Mouse (Mus musculus) spleen, postnatal 36 days (tissue): Measurements from ENCODE around the gene Fam20b.

ENCODE experiments used
- DNase-seq, 2 experiments: peaks; one replicate each; pipeline ENCODE4 v3.0.0; 2022; ENCODE audit warnings: low spot score in 2 of 2, mixed read lengths in 1 of 2

Gene Fam20b

DNA sequence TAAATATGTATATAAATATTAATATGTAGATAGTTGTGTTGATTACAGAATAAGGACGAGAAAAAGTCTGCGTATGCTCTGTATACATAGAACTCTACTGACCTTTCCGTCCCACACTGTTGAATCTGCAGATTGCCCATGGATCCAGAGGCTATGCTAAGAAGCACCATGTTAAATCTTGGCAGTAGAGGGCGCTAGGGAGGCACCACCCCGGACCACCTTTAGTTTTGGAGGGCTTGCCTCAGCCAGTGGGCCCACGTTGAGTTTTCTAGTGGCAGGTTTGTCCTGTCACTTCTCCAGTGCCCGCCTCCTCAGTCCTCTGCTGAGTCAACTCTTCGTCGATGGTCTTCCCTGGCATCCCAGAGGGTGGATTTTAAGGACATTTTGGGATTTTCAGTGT is 11.9 kb upstream of the Fam20b start:
- DNase-seq: no peak

DNA sequence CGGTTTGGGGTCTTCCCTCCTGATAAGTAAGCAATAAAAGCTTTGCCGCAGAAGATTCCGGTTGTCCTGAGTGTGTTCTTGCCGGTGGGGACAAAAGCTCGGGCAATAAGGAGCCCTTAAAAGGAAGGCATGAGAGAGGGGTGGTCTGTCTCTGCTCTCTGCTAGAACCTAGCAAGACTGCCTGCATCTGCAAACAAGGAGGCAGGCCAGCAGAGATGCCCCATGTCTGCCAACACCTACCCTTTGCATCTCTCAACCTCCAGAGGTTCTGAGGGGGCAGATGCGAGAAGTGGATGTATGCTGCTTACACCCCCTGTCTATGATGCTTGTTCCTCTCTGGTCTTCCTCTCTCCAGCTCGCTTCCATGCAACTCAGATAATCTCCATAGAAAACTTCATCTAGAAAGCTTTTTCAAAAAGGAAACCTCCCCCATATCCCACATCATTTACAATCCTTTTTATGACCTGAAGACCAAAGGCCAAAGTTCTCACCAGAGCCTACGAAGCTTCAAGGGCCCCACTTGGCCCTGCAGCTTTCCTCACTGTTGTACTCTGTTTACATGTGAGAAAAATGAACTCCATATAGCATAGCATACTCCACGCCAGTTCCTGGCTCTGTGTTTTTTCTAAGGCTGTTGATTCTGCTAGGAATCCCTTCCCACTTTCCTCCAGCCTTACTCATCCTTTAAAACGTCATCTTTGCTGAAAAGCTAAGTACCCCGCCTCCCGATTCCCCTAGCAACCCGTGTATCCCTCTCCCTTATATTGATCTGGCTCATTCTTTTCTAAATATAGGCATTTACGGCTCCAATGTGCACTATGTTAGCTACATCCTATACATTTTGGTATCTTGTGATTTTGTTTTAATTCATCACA is 8.6 kb upstream of the Fam20b start:
- no peak for DNase-seq

DNA sequence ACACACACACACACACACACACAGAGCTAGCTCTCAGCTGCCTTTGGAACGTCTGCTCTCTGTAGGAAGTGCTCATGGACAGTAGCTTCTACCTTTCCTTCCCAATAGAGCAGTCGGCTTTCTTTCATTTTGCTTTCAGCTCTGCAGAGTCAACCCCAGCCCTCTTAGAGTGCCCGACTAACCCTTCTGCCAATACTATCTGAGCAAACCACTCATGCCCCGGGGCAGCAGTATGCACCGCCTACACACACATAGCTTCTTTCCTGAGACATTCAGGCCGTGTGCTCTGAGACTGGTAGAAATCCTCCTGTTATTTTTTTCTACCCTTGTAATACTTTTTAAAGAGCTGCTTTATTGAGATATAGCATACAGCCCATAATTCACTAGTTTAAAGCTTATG is 3.2 kb upstream of the Fam20b start:
- DNase-seq: no peak

DNA sequence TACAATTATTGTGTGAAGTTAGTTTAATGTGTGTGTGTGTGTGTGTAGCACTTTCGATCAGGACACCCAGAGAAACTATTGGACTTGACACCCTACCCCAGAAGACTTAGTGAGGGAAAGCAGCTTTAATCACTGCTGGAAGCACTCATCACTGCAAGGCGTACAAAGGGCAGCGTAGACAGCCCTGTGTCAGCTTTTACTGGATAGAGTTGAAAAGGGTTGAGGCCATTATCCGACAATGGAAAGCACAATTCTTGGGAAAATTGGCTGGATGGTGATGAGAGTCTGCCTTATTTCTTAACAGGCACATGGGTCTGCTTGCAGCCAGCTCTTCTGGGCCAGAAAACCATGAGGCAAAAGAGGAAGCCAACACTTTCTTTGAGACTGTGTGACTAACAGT is 1.2 kb upstream of the Fam20b start:
- DNase-seq: no peak

DNA sequence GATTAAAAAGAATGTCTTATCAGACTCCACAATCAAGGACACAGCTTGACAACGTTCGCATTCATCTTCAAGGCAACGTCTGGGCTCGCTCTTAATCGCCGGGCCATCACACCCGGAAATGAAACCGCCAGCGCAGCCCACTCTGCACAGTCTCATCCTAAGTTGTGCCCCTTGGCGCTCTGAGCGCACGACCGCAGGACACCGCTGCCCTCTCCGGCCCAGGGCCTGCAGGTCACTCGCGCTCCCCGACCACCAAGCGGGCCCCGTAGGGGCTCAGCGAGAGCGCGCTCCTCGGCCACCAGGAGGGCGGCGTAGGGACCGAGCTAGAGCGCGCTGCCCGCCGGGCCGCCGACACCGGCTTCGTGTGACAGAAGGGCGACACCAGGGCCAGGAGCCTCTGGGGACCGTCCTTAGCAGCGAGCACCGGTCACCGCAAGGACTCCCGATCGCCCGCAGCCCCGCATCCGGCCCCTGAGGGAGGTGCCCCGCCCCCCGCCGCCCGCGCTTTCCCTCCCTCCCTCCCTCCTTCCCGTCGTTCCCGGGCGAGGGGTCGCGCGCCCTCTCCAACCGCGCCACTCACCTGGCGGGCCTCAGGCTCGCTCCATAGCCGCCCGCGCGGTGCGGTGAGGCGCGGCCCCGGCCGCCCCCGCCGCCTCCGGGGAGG is 468 bp downstream of the Fam20b start:
- peak; percentile 46 to 55 for DNase-seq

DNA sequence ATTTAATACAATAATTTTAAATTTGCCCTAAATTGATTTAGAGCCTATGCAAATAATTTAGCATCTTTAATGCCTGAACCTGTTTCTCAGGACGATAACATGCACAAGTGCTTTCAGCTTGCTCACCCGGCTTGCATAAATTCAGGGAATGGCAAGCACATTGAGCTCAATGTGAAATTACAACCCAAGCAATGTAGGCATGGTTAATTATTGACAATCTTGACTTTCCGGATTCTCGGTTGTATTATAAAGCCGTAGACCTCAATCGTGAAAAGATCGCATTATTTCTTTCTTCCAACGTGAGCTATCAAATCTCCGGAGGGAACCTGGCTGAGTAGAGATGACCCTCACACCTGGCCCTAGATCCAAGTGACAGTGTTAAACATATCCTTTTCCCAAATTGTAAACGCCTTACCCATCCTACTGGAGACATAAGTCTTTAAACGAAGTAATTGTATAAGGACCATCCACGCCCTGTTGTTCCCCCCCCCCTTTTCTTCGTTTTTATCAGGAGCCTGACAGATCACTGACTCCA is 1.1 kb downstream of the Fam20b start:
- DNase-seq: no peak

DNA sequence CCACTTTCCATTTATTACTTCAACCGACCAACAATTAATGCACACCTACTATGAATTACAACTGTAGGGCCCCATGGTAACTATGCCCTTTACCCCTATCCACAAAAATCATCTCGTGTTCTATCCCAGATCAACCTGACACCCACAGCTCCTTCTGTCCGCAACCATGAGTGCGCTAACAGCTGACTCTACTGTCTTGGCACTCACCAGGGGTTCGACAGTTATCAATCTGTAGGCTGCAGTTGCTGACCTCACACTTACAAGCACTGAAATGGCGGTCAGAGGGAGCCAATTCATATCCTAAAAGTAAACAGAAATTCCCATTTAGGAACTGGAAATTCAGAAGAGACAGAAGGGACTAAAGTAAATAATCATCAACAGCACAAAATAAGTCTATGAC is 2.2 kb downstream of the Fam20b start:
- DNase-seq: no peak

DNA sequence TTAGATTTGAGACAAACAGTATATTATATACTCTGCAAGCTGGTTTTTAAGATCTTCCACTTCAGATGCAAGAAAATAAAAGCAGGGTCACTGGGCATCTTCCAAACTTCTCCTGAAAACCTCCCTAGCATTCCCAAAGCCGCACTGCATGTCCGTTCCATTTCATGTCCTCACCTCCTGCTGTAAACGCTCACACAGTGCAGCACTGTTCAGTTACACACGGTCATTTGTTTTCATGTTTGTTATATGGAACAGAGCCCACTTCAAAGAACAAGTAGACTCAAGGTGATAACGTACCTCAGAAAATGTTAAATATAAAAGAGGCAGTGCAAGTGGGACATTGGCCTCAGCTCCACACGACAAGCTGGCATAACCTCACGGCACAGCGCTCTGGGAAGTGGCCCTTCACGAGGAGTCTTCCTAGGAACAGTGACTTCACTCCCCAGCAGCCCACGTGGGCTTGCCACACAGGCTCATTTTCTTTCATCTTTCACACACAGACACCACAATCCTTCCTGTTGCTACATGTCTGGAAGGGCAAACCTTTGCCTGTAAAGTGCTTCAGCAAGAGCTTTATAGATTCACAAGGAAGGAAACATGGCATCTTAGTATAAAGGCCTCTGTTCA is 8.3 kb downstream of the Fam20b start:
- DNase-seq: no peak

DNA sequence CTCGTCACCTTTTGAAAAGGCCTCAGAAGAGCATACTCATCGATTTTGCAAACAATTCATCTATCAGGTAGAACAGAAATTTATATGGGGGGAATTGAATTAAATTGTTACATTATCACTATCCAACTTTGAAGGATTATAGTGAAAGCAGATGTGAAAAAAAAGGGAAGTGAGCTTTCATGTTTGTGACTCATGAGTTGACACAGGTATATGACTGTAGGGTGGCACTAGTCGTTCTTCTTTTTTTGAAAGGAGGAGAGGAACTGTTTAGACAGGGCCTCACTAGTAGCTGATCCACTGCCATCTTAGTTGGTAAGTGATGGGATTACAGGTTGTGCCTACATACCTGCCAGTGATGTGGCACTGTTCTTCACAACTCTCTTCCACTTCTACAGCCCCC is 10.2 kb downstream of the Fam20b start:
- no peak for DNase-seq

DNA sequence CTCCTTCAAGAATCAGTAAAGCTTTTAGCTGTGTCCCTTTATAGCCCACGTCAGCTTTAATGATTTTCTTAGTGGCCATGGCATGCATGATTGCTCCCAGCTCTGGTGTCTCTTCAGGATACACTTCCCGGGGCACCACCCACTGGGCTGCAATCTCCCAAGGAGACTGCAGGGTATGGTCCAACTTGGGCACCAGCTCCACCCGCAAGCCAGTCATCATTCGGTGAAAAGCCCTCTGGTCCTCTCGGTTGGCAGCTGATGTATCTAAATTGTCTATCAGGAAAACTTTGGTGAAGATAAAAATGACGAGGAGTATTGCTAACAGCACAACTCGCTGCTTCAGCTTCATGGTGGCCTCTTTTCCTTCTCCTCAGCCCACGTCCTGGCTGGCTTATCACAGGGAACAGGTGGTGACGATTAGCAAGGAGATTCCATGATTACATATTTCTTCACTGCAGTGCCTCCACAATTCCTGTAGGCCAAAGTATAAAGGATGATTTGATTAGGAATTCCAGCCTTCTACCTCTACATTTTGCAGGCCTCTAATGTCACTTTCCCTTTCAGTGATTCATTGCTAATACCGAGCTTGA is 13.1 kb downstream of the Fam20b start:
- no peak for DNase-seq

DNA sequence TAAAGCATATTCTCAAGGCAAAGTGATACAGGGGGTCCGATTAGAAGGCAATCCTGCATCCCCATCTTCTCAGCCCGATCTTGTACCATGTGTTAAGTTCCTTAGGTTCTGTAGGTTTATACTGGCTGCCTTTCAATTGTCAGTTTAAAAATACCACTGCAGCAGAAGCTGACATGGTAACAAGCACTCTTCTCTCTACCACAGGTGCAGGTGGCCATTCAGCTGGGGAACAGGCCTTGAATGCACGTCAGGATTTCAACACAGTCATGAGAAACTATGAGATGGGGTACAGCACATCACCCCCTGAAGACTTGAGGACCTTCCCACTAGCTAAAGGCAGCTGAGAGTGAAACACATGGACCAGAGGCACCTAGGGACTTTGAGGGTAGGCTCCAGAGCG is 15.4 kb downstream of the Fam20b start:
- no peak for DNase-seq

DNA sequence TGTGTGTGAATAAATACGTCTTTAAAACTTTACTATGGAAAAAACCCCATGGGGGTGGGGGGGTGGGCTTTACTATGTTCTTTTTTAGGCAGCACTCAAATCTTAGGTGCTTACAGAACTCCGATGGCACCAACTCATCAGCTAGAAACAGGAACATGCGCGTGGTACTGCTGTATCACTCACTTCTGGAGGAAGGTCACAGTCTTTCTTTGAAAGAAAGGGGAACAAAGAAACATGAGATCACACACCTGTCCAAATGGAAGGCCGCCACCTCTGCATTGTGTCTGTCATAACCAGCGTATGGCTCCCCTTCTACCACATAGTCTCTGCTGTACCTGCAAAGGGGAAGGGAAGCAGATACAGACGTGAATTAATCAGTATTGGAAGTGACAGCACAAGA is 16.7 kb downstream of the Fam20b start:
- no peak for DNase-seq

DNA sequence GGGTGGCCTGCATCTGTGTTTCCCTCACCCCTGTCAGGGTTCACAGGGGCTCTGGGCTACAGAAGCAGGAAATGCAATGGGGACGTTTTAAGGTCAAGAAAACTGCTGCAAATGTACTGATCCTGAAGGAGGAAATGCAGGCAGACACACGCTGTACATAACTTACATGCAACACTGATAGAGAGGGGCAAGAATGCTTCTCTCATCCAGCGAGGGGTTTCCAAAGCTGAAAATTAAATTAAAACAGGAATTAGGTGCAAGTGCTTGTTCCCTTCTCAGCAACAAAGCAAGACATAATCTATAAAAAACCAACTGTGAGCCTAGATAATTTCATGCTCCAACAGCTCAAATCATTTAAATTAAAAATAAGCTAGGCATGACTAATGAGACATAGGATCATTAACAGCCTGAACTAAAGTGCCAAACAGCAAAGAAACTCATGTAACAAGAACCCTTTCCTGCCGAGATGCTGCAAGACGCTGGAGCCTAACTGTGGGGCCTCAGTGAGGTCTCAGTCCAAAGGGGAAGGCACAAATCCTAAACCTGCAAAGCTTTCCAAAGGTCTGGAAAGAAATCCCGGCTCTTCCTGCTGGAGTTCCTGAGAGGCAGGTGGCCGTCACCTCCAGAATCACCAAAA is 32.7 kb downstream of the Fam20b start:
- DNase-seq: no peak

DNA sequence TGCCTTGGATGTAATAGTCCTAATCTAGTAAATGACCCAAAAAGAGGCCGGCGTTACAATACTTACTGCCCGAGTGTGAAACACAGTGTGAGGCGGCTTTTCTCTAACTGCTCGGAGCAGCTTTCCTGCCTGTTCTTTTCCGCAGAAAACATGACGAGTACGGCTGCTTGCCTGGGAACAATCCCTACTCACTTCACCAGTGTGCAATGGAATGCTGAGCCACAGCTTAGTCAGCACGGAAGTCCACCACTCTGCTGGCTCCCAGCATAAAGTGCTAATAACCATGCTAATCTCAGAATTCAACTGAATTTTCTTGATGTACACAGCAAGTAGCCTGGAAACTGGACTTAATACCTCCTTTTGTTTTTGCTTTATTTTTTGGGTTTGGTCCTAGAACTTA is 39.3 kb downstream of the Fam20b start:
- no peak for DNase-seq

DNA sequence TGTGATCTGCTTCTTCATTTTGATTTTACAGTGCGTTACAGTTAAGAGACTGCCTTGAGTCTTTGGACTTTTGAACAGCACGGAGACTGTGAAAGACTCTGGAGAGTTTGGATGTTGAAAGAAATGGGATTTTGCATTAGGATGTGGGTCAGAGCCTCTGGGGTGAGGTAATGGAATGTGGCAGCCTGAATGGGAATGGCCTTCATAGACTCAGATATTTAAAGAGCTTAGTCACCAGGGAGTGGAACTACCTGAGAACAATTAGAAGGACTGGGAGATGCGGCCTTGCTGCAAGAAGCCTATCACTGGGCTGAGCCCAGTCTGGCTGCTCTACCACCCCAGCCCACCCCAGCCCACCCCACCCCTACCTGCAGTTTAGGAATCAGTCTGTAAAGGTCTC is 41.7 kb downstream of the Fam20b start:
- no peak for DNase-seq

DNA sequence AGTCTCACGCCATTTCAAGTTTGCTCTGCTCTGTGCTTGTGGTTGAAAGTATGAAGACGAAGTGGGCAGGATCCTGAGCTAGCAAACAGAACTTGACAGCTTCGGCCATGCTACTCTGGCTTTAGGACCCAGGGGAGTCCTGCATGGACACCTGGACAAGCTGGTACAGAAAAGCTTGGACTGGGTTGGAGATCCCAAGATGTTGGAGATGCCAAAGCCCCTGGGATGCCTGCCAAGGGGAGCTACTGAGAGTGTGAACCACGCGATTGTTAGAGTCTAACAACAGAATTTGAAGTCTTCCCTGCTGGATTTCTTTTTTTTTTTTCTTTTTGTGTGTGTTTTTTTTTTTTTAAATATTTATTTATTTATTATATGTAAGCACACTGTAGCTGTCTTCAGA is 42.3 kb downstream of the Fam20b start:
- no peak for DNase-seq

DNA sequence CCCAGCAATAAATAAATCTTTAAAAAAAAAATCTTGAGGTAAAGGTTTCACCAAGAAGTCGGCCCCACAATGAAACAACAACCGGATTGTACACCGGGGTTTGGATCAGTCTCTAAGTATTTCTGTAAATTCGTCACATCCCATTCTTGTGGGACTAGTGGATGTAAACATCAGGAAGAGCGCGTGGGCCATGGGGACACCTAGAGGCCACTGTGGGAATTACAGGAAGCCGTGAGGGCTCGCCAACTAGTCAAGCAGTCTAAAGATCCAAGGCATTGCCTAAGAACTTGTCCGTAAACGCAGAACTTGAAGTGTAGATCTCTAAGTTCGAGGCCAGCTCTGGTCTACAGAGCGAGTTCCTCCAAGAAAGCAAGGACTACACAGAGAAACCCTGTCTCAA is 42.7 kb downstream of the Fam20b start:
- peak; percentile 20 to 40 for DNase-seq

DNA sequence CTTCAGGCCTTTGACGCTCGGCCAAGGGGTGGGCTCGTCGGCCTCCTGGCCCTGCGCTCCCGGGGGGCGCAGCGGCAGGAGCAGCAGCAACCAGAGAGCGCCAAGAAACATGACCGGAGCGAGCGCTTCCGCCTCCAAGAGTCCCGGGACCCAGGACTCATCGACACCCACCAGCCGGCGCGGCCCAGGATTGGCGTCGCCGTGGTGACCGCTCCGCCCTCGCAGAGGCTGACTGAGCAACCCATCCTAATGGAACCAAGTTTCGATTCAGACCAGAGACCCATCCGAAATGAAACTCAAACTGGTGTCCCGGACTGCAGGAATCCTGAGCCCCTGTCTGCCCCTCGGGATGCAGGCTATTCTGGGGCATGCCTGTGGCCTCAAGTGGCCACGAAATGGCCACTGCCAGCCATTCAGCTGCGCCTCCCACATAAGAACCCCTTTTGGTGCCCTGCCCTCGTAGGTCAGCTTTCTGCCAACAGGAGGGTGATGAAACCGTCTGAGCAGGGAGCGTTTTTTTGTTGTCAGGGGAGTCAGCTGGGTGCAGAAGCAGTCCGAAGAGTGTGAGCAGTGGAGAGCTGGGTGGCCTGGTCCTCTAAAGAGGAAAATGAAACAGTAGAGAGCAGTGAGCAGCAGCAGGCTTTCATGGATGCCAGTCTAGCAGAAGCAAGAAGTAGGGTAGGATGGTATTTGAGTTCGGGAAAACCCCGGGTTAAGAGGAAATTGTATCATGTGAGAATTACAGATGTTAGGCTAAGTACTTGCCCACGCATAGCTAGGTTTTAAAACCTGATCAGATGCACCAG is 44.5 kb downstream of the Fam20b start, which contains the start of gene Tor3a:
Tor3a (minus strand) TSS at position 162 of the 806 bp plus-strand sequence.
- DNase-seq: peak; percentile 84 to 85

DNA sequence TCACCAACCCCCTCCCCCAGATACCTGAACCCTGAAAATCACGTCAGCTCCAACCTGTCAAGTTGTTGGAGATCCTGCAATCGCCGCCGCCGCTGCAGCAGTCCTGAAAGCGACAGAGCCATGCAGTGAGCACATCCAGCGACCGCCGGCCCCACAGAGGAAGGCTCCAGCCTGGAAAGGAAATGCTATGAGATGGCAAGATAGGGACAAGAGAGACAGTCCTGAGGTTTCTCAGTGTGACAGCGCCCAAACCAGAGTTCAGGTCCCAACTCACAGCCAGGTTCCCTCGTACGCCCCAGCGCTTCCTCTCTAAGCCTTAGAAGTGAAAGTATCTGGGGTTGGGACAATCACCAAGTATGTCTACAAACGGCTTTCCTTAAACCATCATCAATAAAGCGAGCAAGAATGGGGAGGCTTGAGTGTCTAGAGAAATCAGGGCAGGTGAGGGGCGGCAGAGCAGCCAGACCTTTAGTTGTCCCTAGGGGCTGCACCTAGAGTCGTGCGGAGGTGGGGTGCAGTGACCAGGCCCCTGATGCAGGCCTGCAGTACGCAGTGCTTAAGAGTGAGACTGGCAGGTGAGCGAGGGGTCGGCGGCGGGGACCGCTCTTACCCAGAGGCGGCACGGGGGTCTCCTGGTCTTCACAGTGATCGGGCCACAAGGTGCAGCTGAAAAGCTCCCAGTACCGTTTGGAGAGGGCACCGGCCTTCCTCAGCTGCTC is 45.3 kb downstream of the Fam20b start:
- peak; percentile 27 to 40 for DNase-seq
